Mouse (Mus musculus): ENCODE measurements at regions not wholly inside any gene's neighbourhood (a gene's known extent, or its start where the extent isn't known, plus 50 kb on each side); places are given as distances from the start of the nearest gene placed in this dataset.

- Histone ChIP-seq H3K36me3 (no peaks in the 10 kb centered on the region), H3K9ac (replicated peaks) (no peak overlapping the region), H3K9me3 (no peaks in the 10 kb centered on the region), H3K27me3 (no peaks in the 10 kb centered on the region), H3K4me2 (replicated peaks) (no peak overlapping the region), H3K27ac (replicated peaks) (peak overlapping the region; percentile 82), H3K4me3 (no peak overlapping the region), H3K4me1 (peaks cover 20% of the 10 kb centered on the region)
- ATAC-seq (replicated peaks) = peak; percentile 96
- 15% methylated on average over 6 of the region's 6 CpGs for WGBS
Measured at GRCm38 (mm10) chr3:121009223-121009622, 162.3 kb downstream of the Rwdd3 start.

GRCm38 (mm10) chr3:120983556-120984270, 187.8 kb downstream of the Rwdd3 start:
- H3K27me3 ChIP-seq = no peaks in the 10 kb centered on the region
- no peaks in the 10 kb centered on the region for H3K9me3 ChIP-seq
- H3K27ac ChIP-seq (replicated peaks) = peak overlapping the region; percentile 93
- H3K9ac ChIP-seq (replicated peaks) = 0 out of 2 replicates have a peak overlapping the region, but pooled peaks have one; percentile 22
- no peaks in the 10 kb centered on the region for H3K36me3 ChIP-seq
- peak overlapping the region; percentile 47 for H3K4me2 ChIP-seq (replicated peaks)
- H3K4me1 ChIP-seq = peaks cover 28% of the 10 kb centered on the region
- peak; percentile 88 for ATAC-seq (replicated peaks)
- WGBS = 18% methylated on average over 17 of the region's 17 CpGs
- H3K4me3 ChIP-seq = peak overlapping the region; percentile 21; the same call in 1 of the 2 replicates

DNA sequence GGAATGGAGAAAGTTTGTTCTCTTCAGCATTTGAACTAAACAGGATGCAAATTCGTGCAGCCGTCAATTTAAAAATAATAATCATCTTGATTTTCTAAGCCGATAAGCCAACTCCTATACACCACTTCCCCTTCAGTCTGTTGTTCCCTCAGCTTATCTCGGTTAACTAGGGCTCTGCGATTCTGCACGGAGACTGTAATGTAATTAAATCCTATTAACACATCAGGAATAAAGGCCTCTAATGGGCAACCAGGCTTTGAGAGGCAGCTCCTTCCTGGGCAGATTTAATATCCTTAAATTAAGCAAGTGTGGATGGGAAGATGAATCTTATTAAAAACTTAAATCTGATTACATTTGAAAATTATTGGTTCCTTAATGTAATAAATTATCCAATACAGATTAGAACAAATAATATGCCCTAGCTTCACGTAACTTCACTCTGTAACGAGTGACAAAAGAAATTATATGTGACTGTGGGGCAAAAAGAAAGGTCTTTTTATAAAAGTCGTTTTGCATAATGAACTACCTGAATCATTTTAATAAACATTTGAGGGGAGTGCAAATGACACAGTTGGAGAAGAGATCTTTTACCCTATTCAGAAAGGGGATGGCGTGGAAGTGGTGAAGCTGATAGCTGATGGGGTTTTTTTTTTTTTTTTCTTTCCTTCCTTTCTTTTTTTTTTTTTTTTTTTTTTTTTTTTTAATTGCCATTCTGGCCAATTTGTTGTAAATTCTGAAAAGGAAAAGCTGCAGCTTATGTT, 188.5 kb downstream of the Rwdd3 start:
- 5% methylated on average over 10 of the region's 10 CpGs for WGBS
- H3K4me2 ChIP-seq (replicated peaks) = peak overlapping the region; percentile 19; the same call in 1 of the 2 replicates
- no peaks in the 10 kb centered on the region for H3K9me3 ChIP-seq
- ATAC-seq (replicated peaks) = peak; percentile 80
- H3K9ac ChIP-seq (replicated peaks) = no peak overlapping the region
- H3K4me1 ChIP-seq = peaks cover 28% of the 10 kb centered on the region
- no peaks in the 10 kb centered on the region for H3K27me3 ChIP-seq
- peak overlapping the region; percentile 93 for H3K27ac ChIP-seq (replicated peaks)
- no peaks in the 10 kb centered on the region for H3K36me3 ChIP-seq
- no peak overlapping the region for H3K4me3 ChIP-seq

GRCm38 (mm10) chr3:120982218-120982617, 189.3 kb downstream of the Rwdd3 start:
- Histone ChIP-seq H3K9ac (replicated peaks) (no peak overlapping the region), H3K27ac (replicated peaks) (peak overlapping the region; percentile 93), H3K4me2 (replicated peaks) (no peak overlapping the region), H3K9me3 (no peaks in the 10 kb centered on the region), H3K4me1 (peaks cover 28% of the 10 kb centered on the region), H3K27me3 (no peaks in the 10 kb centered on the region), H3K36me3 (no peaks in the 10 kb centered on the region), H3K4me3 (no peak overlapping the region)
- no peak for ATAC-seq (replicated peaks)
- WGBS = 26% methylated on average over 4 of the region's 4 CpGs

GRCm38 (mm10) chr3:120970746-120971466, 200.6 kb downstream of the Rwdd3 start:
- Histone ChIP-seq H3K4me2 (replicated peaks) (no peak overlapping the region), H3K36me3 (no peaks in the 10 kb centered on the region), H3K9me3 (no peaks in the 10 kb centered on the region), H3K4me1 (peaks cover 8% of the 10 kb centered on the region; the same call in 1 of the 2 replicates), H3K4me3 (no peak overlapping the region), H3K9ac (replicated peaks) (no peak overlapping the region), H3K27me3 (no peaks in the 10 kb centered on the region), H3K27ac (replicated peaks) (peak overlapping the region; percentile 36)
- peak; percentile 90 for ATAC-seq (replicated peaks)
- 54% methylated on average over 14 of the region's 14 CpGs for WGBS

- Histone ChIP-seq H3K9me3 (no peaks in the 10 kb centered on the region), H3K4me3 (no peak overlapping the region), H3K27me3 (no peaks in the 10 kb centered on the region), H3K27ac (replicated peaks) (no peak overlapping the region), H3K9ac (replicated peaks) (no peak overlapping the region), H3K36me3 (no peaks in the 10 kb centered on the region), H3K4me1 (no peaks in the 10 kb centered on the region), H3K4me2 (replicated peaks) (no peak overlapping the region)
- 69% methylated on average over 8 of the region's 8 CpGs for WGBS
- ATAC-seq (replicated peaks) = no peak
Measured at GRCm38 (mm10) chr3:120946906-120947305, 224.6 kb downstream of the Rwdd3 start.

DNA sequence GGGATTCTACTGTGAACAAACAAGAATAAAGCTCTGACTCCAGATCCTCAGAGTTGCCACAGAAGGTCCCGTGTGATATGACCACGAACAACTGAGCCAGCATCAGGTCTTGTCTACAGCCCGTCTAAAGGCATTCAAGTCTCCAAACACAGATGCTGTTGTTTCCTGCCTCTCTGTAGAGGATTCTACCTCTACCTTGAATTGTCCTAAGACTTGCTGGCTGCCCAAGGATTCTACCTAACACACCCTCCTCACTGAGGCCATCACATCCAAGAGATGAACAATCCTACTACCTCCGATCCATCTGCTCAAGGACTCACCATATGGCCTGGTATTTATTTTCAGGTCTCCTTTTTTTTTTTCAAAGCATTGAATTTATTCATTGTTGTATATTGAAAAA, 237.1 kb downstream of the Rwdd3 start:
- Histone ChIP-seq H3K9me3 (no peaks in the 10 kb centered on the region), H3K4me1 (no peaks in the 10 kb centered on the region), H3K4me3 (no peak overlapping the region), H3K4me2 (replicated peaks) (no peak overlapping the region), H3K9ac (replicated peaks) (no peak overlapping the region), H3K36me3 (no peaks in the 10 kb centered on the region), H3K27ac (replicated peaks) (no peak overlapping the region), H3K27me3 (no peaks in the 10 kb centered on the region)
- ATAC-seq (replicated peaks) = no peak
- WGBS = 88% methylated on average over 4 of the region's 4 CpGs

DNA sequence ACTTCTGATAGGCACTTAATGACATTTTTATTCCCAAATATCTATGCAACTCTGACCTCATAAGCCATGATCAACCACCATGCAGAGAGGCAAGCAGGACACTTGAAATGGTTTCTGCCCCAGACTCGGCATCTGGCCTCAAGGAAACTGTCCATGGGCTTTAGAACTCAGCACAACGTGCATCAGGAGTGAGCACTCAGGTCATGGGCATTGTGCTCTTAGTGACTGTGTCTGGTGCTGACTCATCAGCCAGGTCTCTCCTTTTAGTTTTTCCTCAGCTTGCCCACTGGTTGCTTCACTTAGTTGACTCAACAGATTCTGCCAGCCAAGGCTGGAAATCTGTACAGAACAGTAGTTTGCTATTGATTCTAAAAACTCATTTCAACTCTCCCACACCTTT, 251.1 kb downstream of the Rwdd3 start:
- Histone ChIP-seq H3K9ac (replicated peaks) (no peak overlapping the region), H3K27me3 (no peaks in the 10 kb centered on the region), H3K4me3 (no peak overlapping the region), H3K36me3 (no peaks in the 10 kb centered on the region), H3K9me3 (no peaks in the 10 kb centered on the region), H3K4me1 (no peaks in the 10 kb centered on the region), H3K27ac (replicated peaks) (no peak overlapping the region), H3K4me2 (replicated peaks) (no peak overlapping the region)
- ATAC-seq (replicated peaks) = no peak
- 85% methylated on average over 2 of the region's 2 CpGs for WGBS

DNA sequence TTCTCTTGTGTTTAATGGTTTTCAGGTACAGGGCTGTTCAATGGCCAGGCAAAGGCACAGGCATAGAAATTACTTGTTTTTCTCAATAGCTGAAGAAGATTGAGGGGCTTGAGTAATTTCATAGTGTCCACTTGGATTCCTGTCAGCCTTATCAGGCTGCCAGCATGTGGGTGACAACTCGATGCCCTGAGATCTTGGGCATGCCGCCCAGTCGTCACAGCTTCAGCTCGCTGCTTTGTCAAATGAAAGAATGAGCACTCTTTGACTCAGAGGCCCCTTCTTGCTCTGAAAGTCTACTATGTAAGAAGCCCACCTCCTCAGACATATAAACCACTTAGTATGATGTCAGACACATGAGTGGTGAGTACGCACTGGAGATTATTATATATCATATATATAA, 272.6 kb downstream of the Rwdd3 start:
- H3K27ac ChIP-seq (replicated peaks) = peak overlapping the region; percentile 29
- no peak overlapping the region for H3K9ac ChIP-seq (replicated peaks)
- H3K27me3 ChIP-seq = no peaks in the 10 kb centered on the region
- H3K4me1 ChIP-seq = peaks cover 16% of the 10 kb centered on the region
- no peak overlapping the region for H3K4me3 ChIP-seq
- no peak for ATAC-seq (replicated peaks)
- WGBS = 50% methylated on average over 5 of the region's 5 CpGs
- no peak overlapping the region for H3K4me2 ChIP-seq (replicated peaks)
- H3K36me3 ChIP-seq = no peaks in the 10 kb centered on the region
- H3K9me3 ChIP-seq = no peaks in the 10 kb centered on the region

DNA sequence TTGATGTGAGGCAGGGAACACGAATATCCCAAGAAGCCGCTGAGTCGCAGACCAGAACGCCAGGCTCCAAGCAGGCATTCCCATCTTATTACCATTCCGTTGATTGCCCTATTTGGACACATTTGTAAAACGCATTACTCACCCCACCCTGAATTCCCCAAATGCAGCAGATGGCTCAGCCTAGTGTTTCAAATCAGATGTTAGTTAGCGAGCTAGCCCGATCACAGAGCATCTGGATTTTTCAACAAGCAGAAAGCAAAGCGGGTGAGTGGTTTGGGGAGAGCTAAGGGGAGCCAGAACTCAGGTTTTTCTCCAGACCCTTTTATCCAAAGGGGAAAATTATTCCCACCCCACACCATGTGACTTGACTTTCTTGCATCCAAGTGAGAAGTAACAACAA, 273.2 kb downstream of the Rwdd3 start:
- Histone ChIP-seq H3K4me3 (no peak overlapping the region), H3K27ac (replicated peaks) (peak overlapping the region; percentile 29), H3K4me1 (peaks cover 16% of the 10 kb centered on the region), H3K9ac (replicated peaks) (no peak overlapping the region), H3K9me3 (no peaks in the 10 kb centered on the region), H3K27me3 (no peaks in the 10 kb centered on the region), H3K36me3 (no peaks in the 10 kb centered on the region), H3K4me2 (replicated peaks) (no peak overlapping the region)
- 43% methylated on average over 9 of the region's 9 CpGs for WGBS
- peak; percentile 86 for ATAC-seq (replicated peaks)

DNA sequence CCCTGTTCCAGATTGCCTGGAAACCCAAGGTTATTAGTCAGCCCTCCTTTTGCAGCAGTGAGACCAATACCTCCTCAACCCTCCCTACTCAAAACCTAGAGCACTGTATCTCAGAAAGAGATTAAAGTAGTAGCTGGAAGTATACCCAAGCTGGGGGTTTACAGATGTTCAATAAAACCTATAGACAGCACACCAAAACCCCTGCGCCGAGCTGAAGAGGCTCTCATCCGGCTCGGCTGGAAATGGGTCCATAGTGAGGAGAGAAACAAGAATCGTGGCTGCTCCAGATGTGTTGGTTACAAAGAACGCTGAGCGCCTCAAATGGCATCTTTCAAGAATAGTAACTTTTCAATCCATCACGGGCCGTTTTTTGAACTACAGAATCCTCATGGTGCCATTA, 273.7 kb downstream of the Rwdd3 start:
- H3K27ac ChIP-seq (replicated peaks) = peak overlapping the region; percentile 29
- ATAC-seq (replicated peaks) = no peak
- H3K4me2 ChIP-seq (replicated peaks) = no peak overlapping the region
- H3K4me1 ChIP-seq = peaks cover 16% of the 10 kb centered on the region
- no peaks in the 10 kb centered on the region for H3K36me3 ChIP-seq
- H3K9me3 ChIP-seq = no peaks in the 10 kb centered on the region
- H3K9ac ChIP-seq (replicated peaks) = no peak overlapping the region
- no peak overlapping the region for H3K4me3 ChIP-seq
- 90% methylated on average over 9 of the region's 9 CpGs for WGBS
- no peaks in the 10 kb centered on the region for H3K27me3 ChIP-seq

- Histone ChIP-seq H3K27ac (replicated peaks) (0 out of 2 replicates have a peak overlapping the region, but pooled peaks have one; percentile 29), H3K4me3 (no peak overlapping the region), H3K4me1 (peaks cover 16% of the 10 kb centered on the region), H3K4me2 (replicated peaks) (no peak overlapping the region), H3K9ac (replicated peaks) (no peak overlapping the region), H3K27me3 (no peaks in the 10 kb centered on the region), H3K9me3 (no peaks in the 10 kb centered on the region), H3K36me3 (no peaks in the 10 kb centered on the region)
- ATAC-seq (replicated peaks) = peak; percentile 41; the same call in 1 of the 2 replicates
- WGBS = 75% methylated on average over 12 of the region's 12 CpGs
Measured at GRCm38 (mm10) chr3:120897221-120897620, 274.3 kb downstream of the Rwdd3 start.

All from forebrain, embryonic 15.5 days (tissue).